Mouse (Mus musculus) MEL (cell line): Measurements from ENCODE around the gene Erich6. TPM values are rescaled to one million over a fixed set of nuclear protein-coding genes. Genes with fewer than 3 reads are reported as not detected.

ENCODE experiments used
- DNase-seq: peaks from one replicate; pipeline ENCODE4 v3.0.0; 2011; ENCODE audit warnings: low read depth, low spot score
- H3K27ac ChIP-seq: 2 replicates; pipeline ENCODE4 v1.5.1; 2012; ENCODE audit warnings: low read depth, mild to moderate bottlenecking, control low read depth, low read length, moderate library complexity; ENCODE audit not compliant: control insufficient read depth
- H3K27me3 ChIP-seq, 2 experiments: fragments of 150-350 bp in 1 of 2; sonication (generic) in 1 of 2; 2 replicates each; pipeline ENCODE4 v1.6.1; 2012; ENCODE audit warnings: low read length in 2 of 2, mild to moderate bottlenecking in 2 of 2, improper control_type of control experiment in 1 of 2, moderate library complexity in 1 of 2; ENCODE audit not compliant: insufficient read depth in 2 of 2, control insufficient read depth in 1 of 2
- H3K36me3 ChIP-seq, 2 experiments: 2 replicates each; pipeline ENCODE4 v1.6.1; 2012 to 2014; ENCODE audit warnings: low read length in 2 of 2, improper control_type of control experiment in 1 of 2, inconsistent platforms in 1 of 2, mild to moderate bottlenecking in 1 of 2; ENCODE audit not compliant: insufficient read depth in 2 of 2, control insufficient read depth in 1 of 2
- H3K4me1 ChIP-seq, 2 experiments: fragments of 150-350 bp in 1 of 2; sonication (generic) in 1 of 2; 2 replicates each; pipeline ENCODE4 v1.6.1; 2012; ENCODE audit warnings: low read length in 2 of 2, improper control_type of control experiment in 1 of 2, mild to moderate bottlenecking in 1 of 2; ENCODE audit not compliant: insufficient read depth in 2 of 2, control insufficient read depth in 1 of 2
- H3K4me3 ChIP-seq, 2 experiments: fragments of 150-350 bp in 1 of 2; sonication (generic) in 1 of 2; 2 replicates each; pipeline ENCODE4 v1.5.1; 2012; ENCODE audit warnings: low read depth in 2 of 2, low read length in 2 of 2, mild to moderate bottlenecking in 2 of 2, moderate library complexity in 2 of 2, control low read depth in 1 of 2, improper control_type of control experiment in 1 of 2; ENCODE audit not compliant: control insufficient read depth in 1 of 2, insufficient read depth in 1 of 2
- H3K79me2 ChIP-seq: 2 replicates; pipeline ENCODE4 v1.6.1; 2012; ENCODE audit warnings: mild to moderate bottlenecking, low read length, moderate library complexity; ENCODE audit not compliant: control insufficient read depth, poor library complexity, insufficient read depth
- H3K9ac ChIP-seq: 2 replicates; pipeline ENCODE4 v1.6.1; 2012; ENCODE audit warnings: low read depth, mild to moderate bottlenecking, control low read depth, low read length, moderate library complexity; ENCODE audit not compliant: control insufficient read depth, poor library complexity, severe bottlenecking
- H3K9me3 ChIP-seq: fragments of 150-350 bp; sonication (generic); replicated peaks from 2 replicates; pipeline ENCODE4 v1.6.1; 2012; ENCODE audit warnings: mild to moderate bottlenecking, low read length, improper control_type of control experiment, moderate library complexity; ENCODE audit not compliant: insufficient read depth
- CHD1 ChIP-seq: IDR thresholded peaks from 2 replicates; pipeline ENCODE4 v1.6.1; 2012; ENCODE audit warnings: low read depth, mild to moderate bottlenecking, inconsistent platforms, low read length, improper control_type of control experiment
- CHD2 ChIP-seq: IDR thresholded peaks from 2 replicates; pipeline ENCODE4 v1.6.1; 2011; ENCODE audit warnings: low read length, improper control_type of control experiment
- ELF1 ChIP-seq: IDR thresholded peaks from 2 replicates; pipeline ENCODE4 v1.6.1; 2014; ENCODE audit warnings: low read depth, mild to moderate bottlenecking, inconsistent platforms, low read length, improper control_type of control experiment, moderate library complexity
- ETS1 ChIP-seq: IDR thresholded peaks from 2 replicates; pipeline ENCODE4 v1.6.1; 2012; ENCODE audit warnings: low read depth, mild to moderate bottlenecking, inconsistent platforms, low read length, improper control_type of control experiment, moderate library complexity
- GABPA ChIP-seq: IDR thresholded peaks from 2 replicates; pipeline ENCODE4 v1.6.1; 2012; ENCODE audit warnings: low read depth, mild to moderate bottlenecking, inconsistent platforms, low read length, improper control_type of control experiment, moderate library complexity
- JUND ChIP-seq: IDR thresholded peaks from 2 replicates; pipeline ENCODE4 v1.6.1; 2011; ENCODE audit warnings: low read depth, mild to moderate bottlenecking, improper control_type of control experiment, low read length
- MAFK ChIP-seq: IDR thresholded peaks from 2 replicates; pipeline ENCODE4 v1.6.1; 2011; ENCODE audit warnings: low read depth, mild to moderate bottlenecking, low read length, improper control_type of control experiment, borderline replicate concordance
- MAX ChIP-seq: IDR thresholded peaks from 2 replicates; pipeline ENCODE4 v1.6.1; 2011; ENCODE audit warnings: low read length, improper control_type of control experiment
- MXI1 ChIP-seq: IDR thresholded peaks from 2 replicates; pipeline ENCODE4 v1.6.1; 2011; ENCODE audit warnings: mild to moderate bottlenecking, low read depth, low read length, improper control_type of control experiment
- POLR2AphosphoS2 ChIP-seq: IDR thresholded peaks from 2 replicates; pipeline ENCODE4 v1.6.1; 2011; ENCODE audit warnings: low read length, improper control_type of control experiment
- POLR2AphosphoS5 ChIP-seq: IDR thresholded peaks from 2 replicates; pipeline ENCODE4 v1.6.1; 2012; ENCODE audit warnings: low read depth, borderline replicate concordance, mild to moderate bottlenecking, inconsistent platforms, low read length, moderate library complexity, mixed read lengths
- SIN3A ChIP-seq: IDR thresholded peaks from 2 replicates; pipeline ENCODE4 v1.6.1; 2012; ENCODE audit warnings: low read length, improper control_type of control experiment, inconsistent platforms
- SMC3 ChIP-seq: IDR thresholded peaks from 2 replicates; pipeline ENCODE4 v1.6.1; 2011; ENCODE audit warnings: low read depth, low read length, improper control_type of control experiment
- TAL1 ChIP-seq: IDR thresholded peaks from 2 replicates; pipeline ENCODE4 v1.6.1; 2012; ENCODE audit warnings: mild to moderate bottlenecking, inconsistent platforms, low read length, moderate library complexity, mixed read lengths
- UBTF ChIP-seq: IDR thresholded peaks from 2 replicates; pipeline ENCODE4 v1.6.1; 2012; ENCODE audit warnings: low read depth, mild to moderate bottlenecking, inconsistent platforms, low read length, improper control_type of control experiment, moderate library complexity, borderline replicate concordance; ENCODE audit not compliant: insufficient read depth
- USF1 ChIP-seq: IDR thresholded peaks from 2 replicates; pipeline ENCODE4 v1.6.1; 2014; ENCODE audit warnings: low read depth, mild to moderate bottlenecking, inconsistent platforms, low read length, improper control_type of control experiment, moderate library complexity
- USF2 ChIP-seq, 2 experiments: IDR thresholded peaks; 2 replicates each; pipeline ENCODE4 v1.6.1; 2011 to 2012; ENCODE audit warnings: improper control_type of control experiment in 2 of 2, low read length in 2 of 2, borderline replicate concordance in 1 of 2, inconsistent platforms in 1 of 2, low read depth in 1 of 2, mild to moderate bottlenecking in 1 of 2; ENCODE audit not compliant: insufficient read depth in 1 of 2
- ZC3H11A ChIP-seq: IDR thresholded peaks from 2 replicates; pipeline ENCODE4 v1.6.1; 2012; ENCODE audit warnings: low read depth, mild to moderate bottlenecking, inconsistent platforms, low read length, improper control_type of control experiment
- ZKSCAN1 ChIP-seq: IDR thresholded peaks from 2 replicates; pipeline ENCODE4 v1.6.1; 2012; ENCODE audit warnings: low read depth, mild to moderate bottlenecking, inconsistent platforms, low read length, improper control_type of control experiment, moderate library complexity
- ZMIZ1 ChIP-seq: IDR thresholded peaks from 2 replicates; pipeline ENCODE4 v1.6.1; 2012; ENCODE audit warnings: low read depth, mild to moderate bottlenecking, inconsistent platforms, low read length, improper control_type of control experiment, moderate library complexity
- ZNF384 ChIP-seq: IDR thresholded peaks from 2 replicates; pipeline ENCODE4 v1.6.1; 2012; ENCODE audit warnings: low read depth, mild to moderate bottlenecking, inconsistent platforms, low read length, improper control_type of control experiment
- polyA plus RNA-seq, 2 experiments: library from polyadenylated mRNA; stranded (reverse) in 1 of 2; unstranded in 1 of 2; fragments of >175 nt in 1 of 2; fragments of >200 nt in 1 of 2; gene quantifications; 2 replicates each; pipeline versions ENCODE4 v1.2.1 to v1.2.4; 2012; ENCODE audit warnings: low replicate concordance in 2 of 2, low read depth in 1 of 2; ENCODE audit not compliant: insufficient read length in 2 of 2, insufficient read depth in 1 of 2, missing spikeins in 1 of 2
- total RNA-seq: library from RNA; depleted of rRNA; stranded (reverse); fragments of 300-350 nt; gene quantifications from 2 replicates; pipeline ENCODE4 v1.2.3, GENCODE M21; 2012

Erich6 gene
- total and polyA plus RNA-seq, 3 experiments: 0.08 TPM; not detected in 2

- Histone ChIP-seq H3K27me3 (no peaks in the 10 kb centered on the region; a peak in 1 of 4 replicates), H3K9ac (no peak overlapping the region), H3K4me3 (no peak overlapping the region), H3K27ac (no peak overlapping the region), H3K36me3 (no peaks in the 10 kb centered on the region), H3K4me1 (no peaks in the 10 kb centered on the region), H3K9me3 (no peaks in the 10 kb centered on the region), H3K79me2 (no peaks in the 10 kb centered on the region)
- TF ChIP-seq POLR2AphosphoS2 (no peak), ELF1 (no peak), GABPA (no peak), SMC3 (no peak), UBTF (no peak), CHD2 (no peak), POLR2AphosphoS5 (no peak)
- DNase-seq: no peak
Observed at GRCm38 (mm10) chr3:58624981-58625380, 12.0 kb downstream of the Erich6 start.

GRCm38 (mm10) chr3:58622665-58623394 is 14.2 kb downstream of the Erich6 start:
- no peak overlapping the region for H3K9ac ChIP-seq
- no peak overlapping the region for H3K4me3 ChIP-seq
- DNase-seq: no peak
- H3K9me3 ChIP-seq: no peaks in the 10 kb centered on the region
- TF ChIP-seq ZMIZ1 (no peak), MXI1 (no peak), ETS1 (no peak), MAX (no peak), USF2 (IDR thresholded peaks at IDR 0.05; ENCODE audit: borderline replicate concordance in 1 of 2, insufficient read depth in 1 of 2, low read depth in 1 of 2, low read length in 2 of 2) (no peak)
- no peaks in the 10 kb centered on the region for H3K36me3 ChIP-seq
- H3K27ac ChIP-seq: no peak overlapping the region
- no peaks in the 10 kb centered on the region for H3K27me3 ChIP-seq
- H3K79me2 ChIP-seq: no peaks in the 10 kb centered on the region
- H3K4me1 ChIP-seq: no peaks in the 10 kb centered on the region

- no peak overlapping the region for H3K4me3 ChIP-seq
- no peaks in the 10 kb centered on the region for H3K4me1 ChIP-seq
- H3K27ac ChIP-seq: no peak overlapping the region
- no peak for TF ChIP-seq SIN3A
- no peak for TF ChIP-seq TAL1
- TF ChIP-seq SMC3: no peak
- no peak for TF ChIP-seq CHD1
- TF ChIP-seq MAFK: no peak
- TF ChIP-seq ZNF384: no peak
- no peak for TF ChIP-seq ZKSCAN1
- TF ChIP-seq USF2 (IDR thresholded peaks at IDR 0.05; ENCODE audit: borderline replicate concordance in 1 of 2, insufficient read depth in 1 of 2, low read depth in 1 of 2, low read length in 2 of 2): no peak
- no peak for TF ChIP-seq MAX
- TF ChIP-seq USF1: no peak
- no peak for TF ChIP-seq JUND
- no peak for TF ChIP-seq ZC3H11A
- H3K9me3 ChIP-seq: no peaks in the 10 kb centered on the region
- no peaks in the 10 kb centered on the region for H3K79me2 ChIP-seq
- no peak for DNase-seq
- no peak overlapping the region for H3K9ac ChIP-seq
- H3K27me3 ChIP-seq: no peaks in the 10 kb centered on the region
- no peaks in the 10 kb centered on the region for H3K36me3 ChIP-seq
Observed at GRCm38 (mm10) chr3:58621066-58621465, 15.9 kb downstream of the Erich6 start.
